Mouse (Mus musculus): ENCODE measurements at regions not wholly inside any gene's neighbourhood (a gene's known extent, or its start where the extent isn't known, plus 50 kb on each side); places are given as distances from the start of the nearest gene placed in this dataset.

GRCm38 (mm10) chr2:161339327-161340001, 230.6 kb upstream of the Chd6 start:
- no peak for DNase-seq

GRCm38 (mm10) chr2:161338953-161339326, 230.1 kb upstream of the Chd6 start:
- no peak for DNase-seq

GRCm38 (mm10) chr2:161332653-161333052, 223.8 kb upstream of the Chd6 start:
- DNase-seq: no peak

GRCm38 (mm10) chr2:161331850-161332365, 223.0 kb upstream of the Chd6 start:
- no peak for DNase-seq

- no peak for DNase-seq
Measured at GRCm38 (mm10) chr2:161302796-161303195, 193.9 kb upstream of the Chd6 start.

- DNase-seq: no peak
Measured at GRCm38 (mm10) chr2:161268861-161269413, 160.1 kb upstream of the Chd6 start.

- no peak for DNase-seq
Measured at GRCm38 (mm10) chr2:161266476-161266875, 157.6 kb upstream of the Chd6 start.

- DNase-seq: no peak
Measured at GRCm38 (mm10) chr2:161265211-161265610, 156.3 kb upstream of the Chd6 start.

- no peak for DNase-seq
Measured at GRCm38 (mm10) chr2:161252761-161253160, 143.9 kb upstream of the Chd6 start.

- no peak for DNase-seq
Measured at GRCm38 (mm10) chr2:161241665-161242064, 132.8 kb upstream of the Chd6 start.

- DNase-seq: no peak
Measured at GRCm38 (mm10) chr2:161237280-161237819, 128.5 kb upstream of the Chd6 start.

- no peak for DNase-seq
Measured at GRCm38 (mm10) chr2:161233155-161233741, 124.4 kb upstream of the Chd6 start.

GRCm38 (mm10) chr2:161231405-161231804, 122.5 kb upstream of the Chd6 start:
- no peak for DNase-seq

- DNase-seq: no peak
Measured at GRCm38 (mm10) chr2:161215736-161216135, 106.9 kb upstream of the Chd6 start.

- peak; percentile 67 for DNase-seq
Measured at GRCm38 (mm10) chr2:161214681-161215458, 106.0 kb upstream of the Chd6 start.

GRCm38 (mm10) chr2:161212322-161212882, 103.5 kb upstream of the Chd6 start:
- no peak for DNase-seq

- DNase-seq: no peak
Measured at GRCm38 (mm10) chr2:161196713-161197372, 88.0 kb upstream of the Chd6 start.

- no peak for DNase-seq
Measured at GRCm38 (mm10) chr2:161187516-161187915, 78.6 kb upstream of the Chd6 start.

- DNase-seq: no peak
Measured at GRCm38 (mm10) chr2:161185122-161185521, 76.2 kb upstream of the Chd6 start.

GRCm38 (mm10) chr2:161177355-161178021, 68.6 kb upstream of the Chd6 start:
- DNase-seq: peak; percentile 82

- DNase-seq: no peak
Measured at GRCm38 (mm10) chr2:161166681-161167080, 57.8 kb upstream of the Chd6 start.

GRCm38 (mm10) chr2:161165495-161165894, 56.6 kb upstream of the Chd6 start:
- no peak for DNase-seq
